Mouse (Mus musculus): ENCODE data around the gene Bnipl.

- no peak for TF ChIP-seq CTCF (IDR thresholded peaks at IDR 0.05; ENCODE audit: low read depth, low read length)
- TF ChIP-seq POLR2A (IDR thresholded peaks at IDR 0.05; ENCODE audit: insufficient read depth, low read length): no peak
Measured at GRCm38 (mm10) chr3:95270766-95271364, 19.9 kb upstream of the Bnipl start.
